Mouse (Mus musculus) MEL (cell line): ENCODE measurements around the gene Gm42688. TPM values are rescaled to one million over a fixed set of nuclear protein-coding genes. Genes with fewer than 3 reads are reported as not detected.

ENCODE experiments used
- DNase-seq: peaks from one replicate; pipeline ENCODE4 v3.0.0; 2011; ENCODE audit warnings: low read depth, low spot score
- H3K27ac ChIP-seq: 2 replicates; pipeline ENCODE4 v1.5.1; 2012; ENCODE audit warnings: low read depth, mild to moderate bottlenecking, control low read depth, low read length, moderate library complexity; ENCODE audit not compliant: control insufficient read depth
- H3K27me3 ChIP-seq, 2 experiments: fragments of 150-350 bp in 1 of 2; sonication (generic) in 1 of 2; 2 replicates each; pipeline ENCODE4 v1.6.1; 2012; ENCODE audit warnings: low read length in 2 of 2, mild to moderate bottlenecking in 2 of 2, improper control_type of control experiment in 1 of 2, moderate library complexity in 1 of 2; ENCODE audit not compliant: insufficient read depth in 2 of 2, control insufficient read depth in 1 of 2
- H3K36me3 ChIP-seq, 2 experiments: 2 replicates each; pipeline ENCODE4 v1.6.1; 2012 to 2014; ENCODE audit warnings: low read length in 2 of 2, improper control_type of control experiment in 1 of 2, inconsistent platforms in 1 of 2, mild to moderate bottlenecking in 1 of 2; ENCODE audit not compliant: insufficient read depth in 2 of 2, control insufficient read depth in 1 of 2
- H3K4me1 ChIP-seq, 2 experiments: fragments of 150-350 bp in 1 of 2; sonication (generic) in 1 of 2; 2 replicates each; pipeline ENCODE4 v1.6.1; 2012; ENCODE audit warnings: low read length in 2 of 2, improper control_type of control experiment in 1 of 2, mild to moderate bottlenecking in 1 of 2; ENCODE audit not compliant: insufficient read depth in 2 of 2, control insufficient read depth in 1 of 2
- H3K4me3 ChIP-seq, 2 experiments: fragments of 150-350 bp in 1 of 2; sonication (generic) in 1 of 2; 2 replicates each; pipeline ENCODE4 v1.5.1; 2012; ENCODE audit warnings: low read depth in 2 of 2, low read length in 2 of 2, mild to moderate bottlenecking in 2 of 2, moderate library complexity in 2 of 2, control low read depth in 1 of 2, improper control_type of control experiment in 1 of 2; ENCODE audit not compliant: control insufficient read depth in 1 of 2, insufficient read depth in 1 of 2
- H3K79me2 ChIP-seq: 2 replicates; pipeline ENCODE4 v1.6.1; 2012; ENCODE audit warnings: mild to moderate bottlenecking, low read length, moderate library complexity; ENCODE audit not compliant: control insufficient read depth, poor library complexity, insufficient read depth
- H3K9ac ChIP-seq: 2 replicates; pipeline ENCODE4 v1.6.1; 2012; ENCODE audit warnings: low read depth, mild to moderate bottlenecking, control low read depth, low read length, moderate library complexity; ENCODE audit not compliant: control insufficient read depth, poor library complexity, severe bottlenecking
- H3K9me3 ChIP-seq: fragments of 150-350 bp; sonication (generic); replicated peaks from 2 replicates; pipeline ENCODE4 v1.6.1; 2012; ENCODE audit warnings: mild to moderate bottlenecking, low read length, improper control_type of control experiment, moderate library complexity; ENCODE audit not compliant: insufficient read depth
- CHD1 ChIP-seq: IDR thresholded peaks from 2 replicates; pipeline ENCODE4 v1.6.1; 2012; ENCODE audit warnings: low read depth, mild to moderate bottlenecking, inconsistent platforms, low read length, improper control_type of control experiment
- CHD2 ChIP-seq: IDR thresholded peaks from 2 replicates; pipeline ENCODE4 v1.6.1; 2011; ENCODE audit warnings: low read length, improper control_type of control experiment
- CTCF ChIP-seq, 3 experiments: IDR thresholded peaks in 2 of 3; conservative IDR thresholded peaks in 1 of 3; 2 replicates each; pipeline ENCODE4 v1.5.1; 2011 to 2012; ENCODE audit warnings: low read length in 3 of 3, low read depth in 2 of 3, mild to moderate bottlenecking in 2 of 3, improper control_type of control experiment in 1 of 3, inconsistent platforms in 1 of 3, mixed read lengths in 1 of 3, moderate library complexity in 1 of 3; ENCODE audit not compliant: control insufficient read depth in 1 of 3, insufficient read depth in 1 of 3, poor library complexity in 1 of 3, severe bottlenecking in 1 of 3
- E2F4 ChIP-seq: IDR thresholded peaks from 2 replicates; pipeline ENCODE4 v1.6.1; 2011; ENCODE audit warnings: low read depth, low read length, improper control_type of control experiment, borderline replicate concordance
- JUND ChIP-seq: IDR thresholded peaks from 2 replicates; pipeline ENCODE4 v1.6.1; 2011; ENCODE audit warnings: low read depth, mild to moderate bottlenecking, improper control_type of control experiment, low read length
- MAFK ChIP-seq: IDR thresholded peaks from 2 replicates; pipeline ENCODE4 v1.6.1; 2011; ENCODE audit warnings: low read depth, mild to moderate bottlenecking, low read length, improper control_type of control experiment, borderline replicate concordance
- MAZ ChIP-seq: IDR thresholded peaks from 2 replicates; pipeline ENCODE4 v1.6.1; 2012; ENCODE audit warnings: low read depth, mild to moderate bottlenecking, inconsistent platforms, low read length, improper control_type of control experiment
- MEF2A ChIP-seq: IDR thresholded peaks from 2 replicates; pipeline ENCODE4 v1.6.1; 2014; ENCODE audit warnings: low read depth, mild to moderate bottlenecking, inconsistent platforms, low read length, improper control_type of control experiment; ENCODE audit not compliant: poor library complexity, insufficient replicate concordance, severe bottlenecking; ENCODE audit errors: extremely low read depth
- MXI1 ChIP-seq: IDR thresholded peaks from 2 replicates; pipeline ENCODE4 v1.6.1; 2011; ENCODE audit warnings: mild to moderate bottlenecking, low read depth, low read length, improper control_type of control experiment
- MYC ChIP-seq: IDR thresholded peaks from 2 replicates; pipeline ENCODE4 v1.6.1; 2011; ENCODE audit warnings: low read depth, mild to moderate bottlenecking, low read length, improper control_type of control experiment, moderate library complexity
- NRF1 ChIP-seq: IDR thresholded peaks from 2 replicates; pipeline ENCODE4 v1.6.1; 2014; ENCODE audit warnings: low read depth, mild to moderate bottlenecking, inconsistent platforms, low read length, improper control_type of control experiment, moderate library complexity; ENCODE audit not compliant: poor library complexity, insufficient read depth, severe bottlenecking
- POLR2A ChIP-seq, 2 experiments: IDR thresholded peaks; 2 replicates each; pipeline ENCODE4 v1.6.1; 2011 to 2012; ENCODE audit warnings: low read length in 2 of 2, mild to moderate bottlenecking in 2 of 2, control low read depth in 1 of 2, improper control_type of control experiment in 1 of 2, low read depth in 1 of 2, moderate library complexity in 1 of 2; ENCODE audit not compliant: control insufficient read depth in 1 of 2, insufficient read depth in 1 of 2, poor library complexity in 1 of 2
- POLR2AphosphoS2 ChIP-seq: IDR thresholded peaks from 2 replicates; pipeline ENCODE4 v1.6.1; 2011; ENCODE audit warnings: low read length, improper control_type of control experiment
- POLR2AphosphoS5 ChIP-seq: IDR thresholded peaks from 2 replicates; pipeline ENCODE4 v1.6.1; 2012; ENCODE audit warnings: low read depth, borderline replicate concordance, mild to moderate bottlenecking, inconsistent platforms, low read length, moderate library complexity, mixed read lengths
- RAD21 ChIP-seq: IDR thresholded peaks from 2 replicates; pipeline ENCODE4 v1.6.1; 2011; ENCODE audit warnings: mild to moderate bottlenecking, low read depth, low read length, improper control_type of control experiment
- RCOR1 ChIP-seq: IDR thresholded peaks from 2 replicates; pipeline ENCODE4 v1.6.1; 2012; ENCODE audit warnings: low read depth, mild to moderate bottlenecking, inconsistent platforms, low read length, improper control_type of control experiment
- SMC3 ChIP-seq: IDR thresholded peaks from 2 replicates; pipeline ENCODE4 v1.6.1; 2011; ENCODE audit warnings: low read depth, low read length, improper control_type of control experiment
- TAL1 ChIP-seq: IDR thresholded peaks from 2 replicates; pipeline ENCODE4 v1.6.1; 2012; ENCODE audit warnings: mild to moderate bottlenecking, inconsistent platforms, low read length, moderate library complexity, mixed read lengths
- TBP ChIP-seq: IDR thresholded peaks from 2 replicates; pipeline ENCODE4 v1.8.0; 2011; ENCODE audit warnings: low read depth, low read length, improper control_type of control experiment
- TCF12 ChIP-seq: IDR thresholded peaks from 2 replicates; pipeline ENCODE4 v1.6.1; 2014; ENCODE audit warnings: low read depth, mild to moderate bottlenecking, inconsistent platforms, low read length, improper control_type of control experiment, moderate library complexity
- UBTF ChIP-seq: IDR thresholded peaks from 2 replicates; pipeline ENCODE4 v1.6.1; 2012; ENCODE audit warnings: low read depth, mild to moderate bottlenecking, inconsistent platforms, low read length, improper control_type of control experiment, moderate library complexity, borderline replicate concordance; ENCODE audit not compliant: insufficient read depth
- USF1 ChIP-seq: IDR thresholded peaks from 2 replicates; pipeline ENCODE4 v1.6.1; 2014; ENCODE audit warnings: low read depth, mild to moderate bottlenecking, inconsistent platforms, low read length, improper control_type of control experiment, moderate library complexity
- USF2 ChIP-seq, 2 experiments: IDR thresholded peaks; 2 replicates each; pipeline ENCODE4 v1.6.1; 2011 to 2012; ENCODE audit warnings: improper control_type of control experiment in 2 of 2, low read length in 2 of 2, borderline replicate concordance in 1 of 2, inconsistent platforms in 1 of 2, low read depth in 1 of 2, mild to moderate bottlenecking in 1 of 2; ENCODE audit not compliant: insufficient read depth in 1 of 2
- ZNF384 ChIP-seq: IDR thresholded peaks from 2 replicates; pipeline ENCODE4 v1.6.1; 2012; ENCODE audit warnings: low read depth, mild to moderate bottlenecking, inconsistent platforms, low read length, improper control_type of control experiment
- polyA plus RNA-seq, 2 experiments: library from polyadenylated mRNA; stranded (reverse) in 1 of 2; unstranded in 1 of 2; fragments of >175 nt in 1 of 2; fragments of >200 nt in 1 of 2; gene quantifications; 2 replicates each; pipeline versions ENCODE4 v1.2.1 to v1.2.4; 2012; ENCODE audit warnings: low replicate concordance in 2 of 2, low read depth in 1 of 2; ENCODE audit not compliant: insufficient read length in 2 of 2, insufficient read depth in 1 of 2, missing spikeins in 1 of 2
- total RNA-seq: library from RNA; depleted of rRNA; stranded (reverse); fragments of 300-350 nt; gene quantifications from 2 replicates; pipeline ENCODE4 v1.2.3, GENCODE M21; 2012

Gene Gm42688
- total and polyA plus RNA-seq, 3 experiments = 2.5 to 4.8 TPM; not detected in 1

- TF ChIP-seq MEF2A (no peak), POLR2AphosphoS2 (peak; percentile 95), POLR2A (IDR thresholded peaks at IDR 0.05; ENCODE audit: control insufficient read depth in 1 of 2, insufficient read depth in 1 of 2, low read depth in 1 of 2, low read length in 2 of 2, poor library complexity in 1 of 2) (peak; percentile 93 to 97), CTCF (IDR thresholded peaks at IDR 0.05 in 2 of 3, conservative IDR thresholded peaks at IDR 0.05 in 1 of 3; ENCODE audit: control insufficient read depth in 1 of 3, insufficient read depth in 1 of 3, low read depth in 2 of 3, low read length in 3 of 3, poor library complexity in 1 of 3, severe bottlenecking in 1 of 3) (peak in 1 of 3 experiments; percentile 53; a peak in 2 of 6 replicates), CHD2 (no peak), RCOR1 (no peak), RAD21 (no peak; the same call in none of the 2 replicates), TBP (peak; percentile 80), TCF12 (peak; percentile 61), TAL1 (no peak), POLR2AphosphoS5 (no peak), MXI1 (peak; percentile 88), MAZ (peak; percentile 58; the same call in 1 of the 2 replicates), E2F4 (no peak), MAFK (no peak), SMC3 (no peak), JUND (no peak), UBTF (no peak), CHD1 (no peak), ZNF384 (no peak), MYC (no peak), USF2 (IDR thresholded peaks at IDR 0.05; ENCODE audit: borderline replicate concordance in 1 of 2, insufficient read depth in 1 of 2, low read depth in 1 of 2, low read length in 2 of 2) (no peak)
- TF ChIP-seq, all 39 proteins: peak for 14
These were observed 13.7 kb downstream of the Gm42688 start, which contains the start of gene Mogs (continued) for GRCm38 (mm10) chr6:83115011-83115671.

GRCm38 (mm10) chr6:83115682-83116372 lies 14.4 kb downstream of the Gm42688 start:
- DNase-seq = peak; percentile 50
- no peaks in the 10 kb centered on the region for H3K9me3 ChIP-seq
- H3K27ac ChIP-seq = peak overlapping the region; percentile 4
- no peak for TF ChIP-seq POLR2A (IDR thresholded peaks at IDR 0.05; ENCODE audit: control insufficient read depth in 1 of 2, insufficient read depth in 1 of 2, low read depth in 1 of 2, low read length in 2 of 2, poor library complexity in 1 of 2)
- TF ChIP-seq NRF1 = peak; percentile 2; the same call in 1 of the 2 replicates
- peak; percentile 63; the same call in 1 of the 2 replicates for TF ChIP-seq MYC
- peak; percentile 27 for TF ChIP-seq MXI1
- no peak for TF ChIP-seq TBP
- no peak for TF ChIP-seq USF1
- H3K4me1 ChIP-seq = peaks cover 0 to 19% of the 10 kb centered on the region in 2 experiments; a peak in 2 of 4 replicates
- H3K9ac ChIP-seq = peak overlapping the region; percentile 88
- peaks cover 34% of the 10 kb centered on the region for H3K79me2 ChIP-seq
- H3K27me3 ChIP-seq = no peaks in the 10 kb centered on the region
- peaks cover 0 to 15% of the 10 kb centered on the region in 2 experiments; a peak in 3 of 4 replicates for H3K36me3 ChIP-seq
- peak overlapping the region; percentile 89 to 94 for H3K4me3 ChIP-seq
